Mouse (Mus musculus) cerebellum, postnatal 36 days (tissue): ENCODE data around the gene Fam155a.
A peak's percentile ranks its signal among the peaks of the same experiment; 100 is the strongest.

Experiments used
- DNase-seq, 2 experiments: peaks; one replicate each; pipeline ENCODE4 v3.0.0; 2021 to 2022; ENCODE audit warnings: mixed read lengths in 2 of 2

The Fam155a gene

DNA sequence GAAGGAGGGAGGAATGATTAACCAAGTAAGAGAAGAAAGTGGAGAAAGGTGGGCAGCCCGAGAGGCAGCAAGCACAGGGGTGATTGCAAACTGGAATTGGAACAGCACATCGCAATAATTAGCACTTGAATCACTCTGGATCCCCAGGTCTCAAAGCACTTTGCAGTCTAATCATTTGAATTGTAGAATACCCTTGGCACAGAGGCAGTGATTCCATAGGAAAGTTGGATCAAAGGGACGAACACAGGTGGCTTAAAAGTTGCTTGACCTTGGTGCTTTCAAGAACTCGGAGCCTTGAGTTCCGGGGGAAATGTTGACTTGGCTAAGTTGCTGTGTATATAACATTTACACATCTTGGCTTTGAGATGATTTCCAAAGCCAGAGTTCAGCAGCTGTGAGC, 299.7 kb downstream of the Fam155a start:
- DNase-seq = no peak

DNA sequence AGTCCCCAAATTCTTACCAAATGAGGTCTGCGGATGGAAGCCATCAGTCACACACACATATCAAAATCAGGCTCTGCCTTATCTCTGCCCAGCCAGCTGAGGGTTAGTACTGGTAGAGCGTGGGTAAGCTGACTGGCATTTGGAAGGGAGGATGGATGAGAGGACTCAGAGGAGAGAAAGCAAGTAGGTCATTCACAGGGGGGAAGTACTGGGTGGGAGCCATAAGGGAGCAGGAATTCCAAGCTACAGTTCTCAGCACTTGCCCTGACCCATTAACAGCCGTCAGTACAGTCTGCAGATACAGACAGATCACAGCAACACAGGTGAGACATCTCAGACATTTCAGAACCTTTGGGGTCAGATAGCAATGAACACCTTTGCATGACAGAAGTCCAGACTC, 300.8 kb downstream of the Fam155a start:
- DNase-seq = no peak

DNA sequence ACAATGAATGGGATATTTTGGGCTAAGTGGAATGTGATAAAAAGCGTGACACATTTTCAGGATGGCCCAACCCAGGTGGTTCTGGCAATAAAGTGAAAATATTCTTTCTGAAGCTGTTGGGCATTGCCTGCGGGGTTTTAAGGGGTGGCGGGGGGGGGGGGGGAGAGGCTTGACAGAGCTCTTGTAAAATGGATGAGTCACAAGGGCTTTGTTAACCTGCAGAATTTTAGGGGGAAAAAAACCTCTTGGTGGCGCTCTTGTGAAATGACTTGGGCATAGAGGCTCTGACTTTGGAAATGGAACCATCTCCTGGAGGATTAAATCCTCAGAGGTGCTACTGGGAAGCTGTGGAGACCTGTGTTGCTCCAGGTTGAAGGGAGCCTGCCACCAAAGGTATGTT, 309.9 kb downstream of the Fam155a start:
- DNase-seq = peak; percentile 18 to 34

DNA sequence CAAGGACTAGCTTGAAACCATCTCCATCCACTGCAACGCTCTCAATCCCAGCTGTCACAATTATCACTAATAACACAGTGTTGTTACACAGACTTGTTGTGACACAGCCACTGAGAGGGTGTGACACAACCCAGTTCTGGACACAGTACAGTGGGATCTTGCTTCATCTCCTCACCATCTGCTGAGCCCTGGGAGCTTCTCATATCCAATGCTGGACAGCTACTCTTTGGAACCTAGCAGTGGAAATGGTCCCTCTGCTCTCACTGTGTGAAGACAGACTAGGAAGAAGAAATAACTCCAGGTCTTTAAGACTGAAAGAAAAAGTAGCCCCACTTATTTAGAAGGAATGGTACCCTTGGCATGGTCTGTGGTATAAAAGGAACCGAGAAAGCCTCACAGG, 310.3 kb downstream of the Fam155a start:
- DNase-seq = peak; percentile 40 to 57

DNA sequence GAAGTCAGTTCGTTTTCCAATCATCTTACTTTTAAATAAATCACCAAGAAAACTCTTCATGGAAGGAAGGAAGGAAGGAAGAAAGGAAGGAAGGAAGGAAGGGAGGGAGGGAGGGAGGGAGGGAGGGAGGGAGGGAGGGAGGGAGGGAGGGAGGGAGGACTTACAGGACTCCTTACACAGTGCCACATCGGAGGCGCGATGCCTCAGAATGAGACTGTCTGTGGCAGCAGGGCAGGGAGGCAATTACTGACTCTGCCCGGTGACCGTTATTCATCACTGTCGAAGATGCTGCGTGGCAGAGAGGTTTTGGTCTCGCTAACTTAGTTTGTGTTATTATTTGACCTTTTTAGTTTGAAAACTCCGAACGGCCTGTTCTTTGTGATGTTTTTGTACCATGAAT, 312.3 kb downstream of the Fam155a start:
- DNase-seq = no peak

GRCm38 (mm10) chr8:9455138-9455537, 315.8 kb downstream of the Fam155a start:
- DNase-seq = no peak

DNA sequence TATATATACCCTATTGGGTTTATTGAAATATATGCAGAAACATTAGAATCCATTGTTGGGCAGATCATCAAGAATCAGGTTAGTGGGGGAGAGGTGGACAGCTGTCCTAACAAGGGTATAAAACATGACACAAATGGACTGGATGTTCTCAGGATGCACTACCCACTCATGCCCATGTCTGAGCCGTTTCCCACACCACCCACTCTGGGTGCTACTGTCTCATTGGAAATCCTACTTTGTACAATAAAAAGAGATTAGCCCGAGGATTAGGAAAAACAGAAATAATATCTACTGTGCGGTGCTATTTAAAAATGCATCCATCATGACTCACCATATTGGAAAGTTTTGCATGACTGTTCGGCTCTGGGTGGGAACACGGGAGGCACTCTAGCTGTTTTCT, 317.2 kb downstream of the Fam155a start:
- no peak for DNase-seq

DNA sequence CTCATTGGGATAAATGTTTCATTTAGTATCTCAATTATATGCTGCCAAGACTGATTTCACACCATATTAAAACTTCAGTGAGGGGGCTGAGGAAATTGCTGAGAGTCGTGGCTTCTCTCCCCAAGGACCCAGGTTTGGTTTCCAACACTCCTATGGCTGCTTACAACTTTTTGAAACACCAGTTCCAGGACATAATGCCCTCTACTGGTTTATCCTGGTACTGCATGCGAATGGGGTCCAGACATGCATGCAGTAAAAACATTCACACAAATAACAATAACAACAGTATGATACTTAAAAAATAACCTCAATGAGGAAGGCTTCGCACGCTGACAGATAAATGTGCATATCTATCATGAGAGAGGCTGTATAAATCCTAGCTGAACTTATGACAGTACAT, 319.4 kb downstream of the Fam155a start:
- DNase-seq = no peak

GRCm38 (mm10) chr8:9448613-9449012, 322.3 kb downstream of the Fam155a start:
- DNase-seq = no peak

DNA sequence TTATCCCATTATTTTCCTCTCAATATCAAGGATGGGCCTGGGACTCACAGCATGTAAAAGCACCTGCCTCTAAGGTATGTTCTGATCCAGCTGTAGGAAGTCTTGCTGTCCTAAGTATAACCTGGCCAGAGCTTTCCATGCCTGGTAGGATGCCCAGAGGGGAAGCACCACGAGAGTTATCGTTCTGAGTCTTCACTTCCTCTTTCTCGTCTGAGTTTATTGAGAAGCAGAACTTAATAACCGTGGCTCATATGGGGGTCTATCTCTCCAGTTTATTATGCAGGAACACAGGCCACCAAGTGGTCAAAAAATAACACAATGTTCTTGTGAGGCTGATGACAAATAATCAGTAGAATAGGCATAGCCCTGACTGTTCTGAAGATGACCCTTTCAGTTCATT, 333.1 kb downstream of the Fam155a start:
- no peak for DNase-seq

DNA sequence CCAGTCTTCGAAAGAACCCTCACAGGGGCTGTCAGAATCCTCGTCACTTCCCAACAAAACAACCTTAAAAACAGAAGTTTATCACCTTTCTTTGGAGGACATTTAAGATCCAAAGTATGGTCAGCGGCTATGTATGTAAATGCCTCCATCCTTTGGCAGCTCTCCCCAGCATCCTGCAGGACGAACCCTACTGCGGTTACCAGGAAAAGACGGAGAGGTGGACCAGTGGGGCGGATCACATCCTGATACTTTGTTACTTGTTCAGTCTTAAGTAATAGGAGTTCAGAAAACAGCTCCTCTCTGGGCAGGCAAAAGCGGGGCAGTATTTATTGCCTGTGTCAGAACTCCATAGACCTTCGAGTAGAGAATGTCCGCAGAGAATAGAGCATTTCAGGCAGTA, 335.5 kb downstream of the Fam155a start:
- peak; percentile 63 for DNase-seq

DNA sequence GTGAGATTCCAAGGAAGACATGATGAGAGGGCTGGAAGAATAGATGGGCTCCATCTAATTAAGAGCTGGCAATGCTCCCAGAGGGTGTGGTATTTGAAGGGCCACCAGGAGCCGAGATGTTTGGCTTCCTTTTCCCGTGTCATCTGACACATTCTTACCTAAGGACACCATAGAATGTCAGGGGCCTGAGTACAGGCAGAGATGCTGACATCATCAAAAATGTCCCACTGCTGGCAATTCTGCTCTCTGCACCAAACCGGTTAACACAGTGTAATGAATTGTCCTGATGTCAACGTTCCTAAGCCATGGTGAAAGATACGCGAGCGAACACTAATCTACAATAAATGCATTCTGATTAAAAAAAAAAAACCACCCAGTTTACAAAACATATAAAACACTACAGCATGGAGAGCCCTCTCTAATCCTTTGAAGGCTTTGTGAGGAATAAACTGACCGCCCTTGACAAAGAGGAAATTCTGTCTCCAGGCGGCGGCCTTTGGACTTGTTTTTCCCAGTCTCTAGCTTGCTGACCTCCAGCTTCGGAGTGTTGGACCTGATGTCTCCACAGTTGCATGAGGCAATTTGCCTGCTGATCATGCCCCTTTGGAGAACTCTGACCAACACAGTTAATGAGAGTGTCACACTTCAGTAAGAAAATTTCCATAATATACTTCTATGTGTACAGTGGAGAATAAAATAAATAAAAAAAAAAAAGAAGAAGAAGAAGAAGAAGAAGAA, 338.2 kb downstream of the Fam155a start:
- no peak for DNase-seq

- peak; percentile 53 to 54 for DNase-seq
Measured at GRCm38 (mm10) chr8:9428846-9429245, 342.1 kb downstream of the Fam155a start.

- DNase-seq = no peak
Measured at GRCm38 (mm10) chr8:9424069-9424468, 346.9 kb downstream of the Fam155a start.

GRCm38 (mm10) chr8:9423590-9423989, 347.4 kb downstream of the Fam155a start:
- no peak for DNase-seq

DNA sequence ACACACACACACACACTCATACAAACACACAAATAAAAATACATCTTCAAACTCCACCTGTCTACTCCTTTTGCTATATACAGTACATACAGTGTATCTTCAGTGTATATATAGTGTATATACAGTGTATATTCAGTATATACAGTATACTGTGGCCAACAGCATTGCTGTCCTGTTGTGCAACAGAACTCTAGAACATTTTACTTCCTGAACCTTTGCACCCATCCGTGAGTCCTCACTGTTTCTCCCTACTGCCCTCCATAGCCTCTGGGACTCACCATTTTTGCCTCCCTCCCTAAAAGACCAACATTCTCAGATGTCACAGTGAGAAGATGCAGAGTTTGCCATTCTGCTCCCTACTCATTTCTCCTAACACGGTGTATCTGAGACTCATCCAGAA, 347.8 kb downstream of the Fam155a start:
- no peak for DNase-seq

- DNase-seq = peak; percentile 22 to 29
Measured at GRCm38 (mm10) chr8:9418856-9419800, 351.8 kb downstream of the Fam155a start.

GRCm38 (mm10) chr8:9416189-9416588, 354.8 kb downstream of the Fam155a start:
- DNase-seq = no peak

DNA sequence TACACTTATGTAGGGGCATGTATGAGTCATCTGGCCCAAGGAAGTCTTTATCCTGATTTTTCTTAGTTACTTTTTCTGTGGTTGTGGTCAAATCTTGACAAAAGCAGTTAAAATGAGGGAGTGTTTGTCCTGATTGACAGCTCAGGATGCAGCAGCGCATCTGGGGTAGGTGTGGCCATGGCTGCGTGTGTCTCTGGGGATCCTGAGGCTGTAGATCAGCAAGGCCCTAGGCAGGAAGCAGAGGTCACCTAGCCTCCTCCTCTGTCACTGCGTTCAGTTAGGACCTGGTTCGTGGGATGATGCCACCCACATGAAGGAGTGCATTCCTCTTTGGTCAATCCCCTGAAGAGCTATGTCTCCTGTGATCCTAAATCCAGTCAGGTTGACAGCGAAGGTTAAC, 362.5 kb downstream of the Fam155a start:
- no peak for DNase-seq

DNA sequence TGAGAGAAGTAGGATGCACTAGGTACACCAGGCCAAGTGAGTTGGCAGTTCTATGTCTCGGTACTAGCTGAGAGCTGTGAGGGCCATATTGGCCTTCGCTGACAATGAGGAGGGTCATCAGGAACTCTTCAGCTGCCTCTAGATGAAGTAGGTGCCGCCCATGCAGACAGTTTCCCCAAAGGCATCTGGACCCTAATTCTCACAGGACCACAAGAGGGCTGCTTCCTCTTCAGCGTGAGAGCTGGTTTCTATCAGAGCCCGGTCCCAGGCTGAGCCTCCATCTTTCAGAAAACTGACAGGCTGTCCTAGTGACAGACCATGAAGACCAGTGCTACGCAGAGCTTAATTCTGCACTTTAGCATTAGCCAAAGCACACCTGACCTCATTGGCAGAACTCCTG, 364.8 kb downstream of the Fam155a start:
- DNase-seq = no peak

DNA sequence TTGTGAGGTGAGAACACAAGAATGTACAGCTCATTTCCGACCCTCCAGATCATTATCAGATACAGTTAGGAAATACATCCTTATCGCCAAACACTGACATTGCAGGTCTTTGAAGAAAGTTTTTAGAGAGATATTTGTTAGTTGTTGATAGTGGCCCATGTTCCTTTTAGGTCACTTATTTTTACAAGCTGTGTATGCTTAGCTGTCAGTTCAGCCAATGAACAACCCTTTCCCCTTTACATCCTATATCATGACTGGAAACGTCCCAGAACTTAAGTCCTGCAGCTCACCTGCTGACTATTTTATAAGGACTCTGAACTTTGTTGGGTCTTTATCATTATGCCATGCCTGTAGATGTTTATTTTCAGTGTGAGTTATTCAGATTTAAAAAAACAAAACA, 366.3 kb downstream of the Fam155a start:
- no peak for DNase-seq

- no peak for DNase-seq
Measured at GRCm38 (mm10) chr8:9402393-9402792, 368.6 kb downstream of the Fam155a start.

- no peak for DNase-seq
Measured at GRCm38 (mm10) chr8:9398606-9399263, 372.2 kb downstream of the Fam155a start.

DNA sequence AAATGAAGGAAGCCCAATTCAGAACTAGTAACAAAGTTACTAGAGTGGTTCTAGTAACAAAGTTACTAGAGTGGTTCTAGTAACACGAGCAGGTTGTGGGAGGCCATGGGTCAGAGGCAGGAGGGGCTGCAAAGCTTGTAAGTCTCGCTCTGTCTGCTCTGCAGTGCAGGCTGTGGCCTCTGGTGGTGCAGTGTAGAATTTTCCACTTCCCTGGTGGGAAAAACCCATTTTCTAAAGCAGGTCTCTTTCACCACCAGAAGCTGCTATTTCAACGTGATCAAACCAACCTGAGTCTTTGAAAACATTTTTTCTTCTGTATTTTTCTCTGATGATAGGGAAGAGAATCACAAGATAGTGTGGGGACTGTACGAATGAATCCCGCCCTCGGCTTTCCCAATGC, 372.9 kb downstream of the Fam155a start:
- DNase-seq = no peak
